Mouse (Mus musculus) neural tube, embryonic 15.5 days (tissue): ENCODE measurements around the gene Fmnl2. TPM values are rescaled to one million over a fixed set of nuclear protein-coding genes. Genes with fewer than 3 reads are reported as not detected.

Source experiments
- ATAC-seq: fragments of 200-750 bp; cut with Nextera tagmentation; 2 replicates; pipeline ENCODE4 v1.8.0; 2017; ENCODE audit warnings: mild to moderate bottlenecking, moderate TSS enrichment, moderate library complexity; ENCODE audit not compliant: low FRiP score
- H3K27ac ChIP-seq: fragments of 300-500 bp; sonication (generic); replicated peaks from 2 replicates; pipeline ENCODE4 v1.5.1; 2015; ENCODE audit warnings: mild to moderate bottlenecking, inconsistent platforms
- H3K27me3 ChIP-seq: fragments of 300-500 bp; sonication (generic); replicated peaks from 2 replicates; pipeline ENCODE4 v1.6.1; 2015; ENCODE audit warnings: inconsistent platforms
- H3K36me3 ChIP-seq: fragments of 300-500 bp; sonication (generic); 2 replicates; pipeline ENCODE4 v1.6.1; 2015; ENCODE audit warnings: inconsistent platforms
- H3K4me1 ChIP-seq: fragments of 300-500 bp; sonication (generic); 2 replicates; pipeline ENCODE4 v1.6.1; 2015; ENCODE audit warnings: inconsistent platforms
- H3K4me2 ChIP-seq: fragments of 300-500 bp; sonication (generic); 2 replicates; pipeline ENCODE4 v1.6.1; 2015; ENCODE audit warnings: inconsistent platforms, mild to moderate bottlenecking, moderate library complexity
- H3K4me3 ChIP-seq: fragments of 300-500 bp; sonication (generic); replicated peaks from 2 replicates; pipeline ENCODE4 v1.5.1; 2015; ENCODE audit warnings: mild to moderate bottlenecking, inconsistent platforms
- H3K9ac ChIP-seq: fragments of 300-500 bp; sonication (generic); replicated peaks from 2 replicates; pipeline ENCODE4 v1.6.1; 2015; ENCODE audit warnings: mild to moderate bottlenecking, inconsistent platforms
- H3K9me3 ChIP-seq: fragments of 300-500 bp; sonication (generic); replicated peaks from 2 replicates; pipeline ENCODE4 v1.6.1; 2016; ENCODE audit warnings: inconsistent platforms
- WGBS: fragments of 180-500 bp; shearing (Covaris S2); methylation state at CpG from one replicate; pipeline ENCODE4 v1.1.7; 2015; ENCODE audit warnings: mixed read lengths; 5-methylcytosine and 5-hydroxymethylcytosine counted together
- polyA plus RNA-seq: library from polyadenylated mRNA; unstranded; fragments of >200 nt; fragmentation: Nextera tagmentation; extraction: Ambion mirVana; gene quantifications from 2 replicates; pipeline ENCODE4 v1.2.1, GENCODE M21; 2015

Fmnl2 gene
- polyA plus RNA-seq, result 7.7 and 8.8 TPM in 2 replicates

DNA sequence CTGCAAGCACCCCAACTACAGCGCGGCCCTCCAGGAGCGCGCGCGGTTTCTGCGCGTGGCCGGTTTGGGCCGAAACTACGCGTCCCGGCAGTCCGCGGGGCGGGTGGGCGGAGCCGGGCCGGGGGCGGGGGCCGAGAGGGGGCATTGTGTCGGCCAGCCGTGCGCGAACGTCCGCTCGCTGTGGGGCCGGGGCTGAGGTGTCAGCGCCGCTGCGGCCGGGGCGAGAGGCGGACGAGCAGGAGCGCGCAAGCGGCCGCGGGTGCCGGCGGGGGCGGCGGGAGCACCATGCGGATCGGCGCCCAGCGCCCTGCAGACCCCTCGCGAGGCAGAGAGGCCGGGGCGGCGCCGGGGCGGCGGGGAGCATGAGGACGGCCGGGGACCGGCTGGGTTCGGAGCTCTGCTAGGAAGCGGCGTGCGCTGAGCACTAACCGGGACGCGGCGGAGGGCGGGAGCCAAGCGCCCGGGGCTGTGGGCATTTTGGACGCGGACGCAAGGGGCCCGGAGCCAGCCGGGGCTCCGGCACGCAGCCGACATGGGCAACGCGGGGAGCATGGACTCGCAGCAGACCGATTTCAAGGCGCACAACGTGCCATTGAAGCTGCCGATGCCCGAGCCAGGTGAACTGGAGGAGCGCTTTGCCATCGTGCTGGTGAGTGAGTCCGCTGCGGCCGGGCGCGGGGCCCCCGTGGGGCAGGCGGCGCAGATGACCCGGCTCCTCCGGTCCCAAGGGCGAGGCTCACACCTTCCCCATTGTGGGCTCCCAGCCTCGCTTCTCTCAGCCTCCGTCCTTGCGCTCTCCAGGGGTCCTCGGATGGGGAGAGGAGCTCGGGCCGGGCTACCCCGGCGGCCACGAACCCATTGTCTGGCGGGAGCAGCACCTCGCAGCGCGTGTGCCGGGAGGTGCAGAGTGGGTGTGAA, at the start of gene Fmnl2:
Gene Fmnl2 (plus strand): TSS at position 250 of the 918 bp plus-strand sequence.
- Histone ChIP-seq H3K27ac (peak within 1 kb of the TSS; percentile 88), H3K9ac (peak within 1 kb of the TSS; percentile 89), H3K27me3 (no peaks in the 10 kb centered on the region), H3K9me3 (no peaks in the 10 kb centered on the region), H3K36me3 (no peaks in the 10 kb centered on the region), H3K4me1 (peaks cover 38% of the 10 kb centered on the region), H3K4me2 (peak within 1 kb of the TSS; percentile 83), H3K4me3 (peak within 1 kb of the TSS; percentile 99)
- peak; percentile 94 for ATAC-seq
- WGBS, result under 1% methylated on average over 113 of the region's 114 CpGs

DNA sequence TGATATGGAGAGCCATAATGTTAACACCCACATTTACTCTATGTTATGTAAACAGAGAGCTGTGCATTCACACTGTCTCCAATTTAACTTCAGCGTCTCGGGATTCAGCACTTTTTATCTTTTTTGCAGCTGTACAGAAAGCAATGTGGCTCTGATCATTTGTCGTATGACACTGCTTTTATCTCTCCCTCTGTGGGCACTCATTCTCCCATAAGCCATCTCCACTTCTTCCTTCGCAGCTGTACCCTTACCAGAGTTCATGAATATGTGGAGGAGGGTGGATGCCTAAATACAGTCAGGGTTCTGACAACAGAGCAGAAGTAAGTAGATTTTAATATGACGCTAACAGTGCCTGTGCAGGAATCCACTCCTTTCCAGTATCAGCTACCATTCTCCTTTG, 47.7 kb upstream of the Fmnl2 start:
- H3K9me3 ChIP-seq, result no peaks in the 10 kb centered on the region
- no peak overlapping the region for H3K27ac ChIP-seq
- no peaks in the 10 kb centered on the region for H3K4me1 ChIP-seq
- H3K36me3 ChIP-seq, result no peaks in the 10 kb centered on the region
- no peak overlapping the region for H3K4me3 ChIP-seq
- 83% methylated on average over 5 of the region's 5 CpGs for WGBS
- ATAC-seq, result no peak
- no peak overlapping the region for H3K4me2 ChIP-seq
- no peaks in the 10 kb centered on the region for H3K27me3 ChIP-seq
- H3K9ac ChIP-seq, result no peak overlapping the region

DNA sequence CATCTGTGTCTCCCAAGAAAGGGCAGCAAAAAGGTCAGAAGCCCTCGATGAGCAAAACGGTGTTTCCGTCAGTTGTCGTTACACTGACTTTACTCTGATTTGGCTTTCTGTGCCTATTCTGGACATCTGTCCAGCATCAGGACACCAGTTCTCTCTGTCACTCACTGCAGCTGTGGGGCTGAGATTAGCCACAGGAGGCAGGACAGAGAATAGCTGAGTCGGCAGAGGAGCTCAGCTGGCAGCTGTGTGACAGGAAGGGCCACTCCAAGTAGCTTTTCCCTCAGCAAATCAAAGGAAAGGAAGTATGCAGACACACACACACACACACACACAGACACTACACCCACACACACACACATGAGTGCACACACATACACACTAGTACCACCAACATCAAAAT, 46.0 kb upstream of the Fmnl2 start:
- ATAC-seq, result no peak
- no peaks in the 10 kb centered on the region for H3K9me3 ChIP-seq
- no peak overlapping the region for H3K9ac ChIP-seq
- H3K27me3 ChIP-seq, result no peaks in the 10 kb centered on the region
- 57% methylated on average over 5 of the region's 5 CpGs for WGBS
- no peak overlapping the region for H3K27ac ChIP-seq
- H3K4me3 ChIP-seq, result no peak overlapping the region
- no peaks in the 10 kb centered on the region for H3K36me3 ChIP-seq
- no peaks in the 10 kb centered on the region for H3K4me1 ChIP-seq
- H3K4me2 ChIP-seq, result no peak overlapping the region

- Histone ChIP-seq H3K27me3 (no peaks in the 10 kb centered on the region), H3K4me3 (no peak overlapping the region), H3K9me3 (no peaks in the 10 kb centered on the region), H3K4me1 (no peaks in the 10 kb centered on the region), H3K36me3 (no peaks in the 10 kb centered on the region), H3K9ac (no peak overlapping the region), H3K4me2 (no peak overlapping the region), H3K27ac (no peak overlapping the region)
- WGBS, result 87% methylated on average over 1 of the region's 1 CpGs
- ATAC-seq, result no peak
Observed at GRCm38 (mm10) chr2:52817341-52817740, 40.3 kb upstream of the Fmnl2 start.

- Histone ChIP-seq H3K4me2 (no peak overlapping the region), H3K36me3 (no peaks in the 10 kb centered on the region), H3K4me3 (no peak overlapping the region), H3K9me3 (no peaks in the 10 kb centered on the region), H3K27me3 (no peaks in the 10 kb centered on the region), H3K27ac (no peak overlapping the region), H3K9ac (no peak overlapping the region), H3K4me1 (no peaks in the 10 kb centered on the region)
- ATAC-seq, result no peak
- WGBS, result 79% methylated on average over 4 of the region's 4 CpGs
Observed at GRCm38 (mm10) chr2:52818944-52819343, 38.7 kb upstream of the Fmnl2 start.

DNA sequence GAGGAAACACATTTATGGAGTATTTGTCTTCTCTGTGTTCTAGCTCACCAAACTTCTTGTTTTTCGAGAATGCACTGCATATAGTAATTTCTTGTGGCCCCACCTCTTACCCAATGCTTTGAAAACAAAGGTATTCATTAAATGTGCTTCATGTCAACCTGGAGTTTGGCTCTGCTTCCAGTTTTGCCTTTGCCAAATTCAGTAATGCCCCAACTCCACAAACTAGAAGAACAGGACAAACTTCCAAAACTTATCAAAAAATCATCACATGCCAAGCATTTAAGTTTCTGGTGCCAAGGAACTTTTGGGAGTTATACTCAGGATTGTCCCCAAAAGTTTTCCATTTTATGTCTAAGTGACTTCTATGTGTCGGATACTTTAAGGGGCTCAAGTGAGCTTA, 35.4 kb upstream of the Fmnl2 start:
- H3K4me1 ChIP-seq, result no peaks in the 10 kb centered on the region
- H3K27ac ChIP-seq, result no peak overlapping the region
- no peaks in the 10 kb centered on the region for H3K9me3 ChIP-seq
- no peak overlapping the region for H3K4me3 ChIP-seq
- ATAC-seq, result no peak
- WGBS, result 83% methylated on average over 2 of the region's 2 CpGs
- no peaks in the 10 kb centered on the region for H3K36me3 ChIP-seq
- no peaks in the 10 kb centered on the region for H3K27me3 ChIP-seq
- H3K4me2 ChIP-seq, result no peak overlapping the region
- no peak overlapping the region for H3K9ac ChIP-seq

GRCm38 (mm10) chr2:52828077-52828476, 29.6 kb upstream of the Fmnl2 start:
- H3K9me3 ChIP-seq, result no peaks in the 10 kb centered on the region
- WGBS, result 82% methylated on average over 4 of the region's 4 CpGs
- H3K4me2 ChIP-seq, result no peak overlapping the region
- no peaks in the 10 kb centered on the region for H3K27me3 ChIP-seq
- no peak for ATAC-seq
- no peak overlapping the region for H3K27ac ChIP-seq
- H3K36me3 ChIP-seq, result no peaks in the 10 kb centered on the region
- H3K4me1 ChIP-seq, result no peaks in the 10 kb centered on the region
- no peak overlapping the region for H3K9ac ChIP-seq
- no peak overlapping the region for H3K4me3 ChIP-seq

- no peak overlapping the region for H3K27ac ChIP-seq
- ATAC-seq, result no peak
- WGBS, result 90% methylated on average over 4 of the region's 4 CpGs
- H3K4me1 ChIP-seq, result no peaks in the 10 kb centered on the region
- no peak overlapping the region for H3K9ac ChIP-seq
- no peak overlapping the region for H3K4me2 ChIP-seq
- no peaks in the 10 kb centered on the region for H3K9me3 ChIP-seq
- no peaks in the 10 kb centered on the region for H3K27me3 ChIP-seq
- no peaks in the 10 kb centered on the region for H3K36me3 ChIP-seq
- H3K4me3 ChIP-seq, result no peak overlapping the region
Observed at GRCm38 (mm10) chr2:52830513-52830912, 27.1 kb upstream of the Fmnl2 start.

GRCm38 (mm10) chr2:52831585-52831984, 26.1 kb upstream of the Fmnl2 start:
- Histone ChIP-seq H3K4me3 (no peak overlapping the region), H3K9ac (no peak overlapping the region), H3K27me3 (no peaks in the 10 kb centered on the region), H3K4me2 (no peak overlapping the region), H3K27ac (no peak overlapping the region), H3K4me1 (no peaks in the 10 kb centered on the region), H3K9me3 (no peaks in the 10 kb centered on the region), H3K36me3 (no peaks in the 10 kb centered on the region)
- ATAC-seq, result no peak
- WGBS, result 83% methylated on average over 2 of the region's 2 CpGs

DNA sequence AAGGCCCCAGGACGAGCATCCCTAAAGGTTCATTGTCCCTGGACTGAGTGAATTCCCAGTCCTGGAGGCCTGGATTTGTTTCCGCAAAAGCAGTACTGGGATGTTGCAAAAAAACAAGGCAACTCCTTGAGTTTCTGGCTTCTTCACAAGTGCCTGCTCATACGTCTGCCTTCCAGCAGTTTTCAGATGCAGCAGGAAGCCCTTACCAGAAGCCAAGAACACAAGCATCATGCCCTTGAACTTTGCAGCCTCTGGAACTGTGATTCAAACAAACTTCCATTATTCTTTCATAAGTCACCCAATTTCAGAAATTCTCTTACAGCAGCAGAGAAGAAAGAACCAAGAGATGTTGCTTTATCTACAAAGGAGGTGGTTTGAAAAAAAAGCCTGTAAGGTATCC, 21.9 kb upstream of the Fmnl2 start:
- Histone ChIP-seq H3K9ac (no peak overlapping the region), H3K27me3 (no peaks in the 10 kb centered on the region), H3K4me3 (no peak overlapping the region), H3K36me3 (no peaks in the 10 kb centered on the region), H3K4me1 (no peaks in the 10 kb centered on the region), H3K4me2 (no peak overlapping the region), H3K27ac (no peak overlapping the region), H3K9me3 (no peaks in the 10 kb centered on the region)
- WGBS, result 88% methylated on average over 3 of the region's 3 CpGs
- ATAC-seq, result no peak

DNA sequence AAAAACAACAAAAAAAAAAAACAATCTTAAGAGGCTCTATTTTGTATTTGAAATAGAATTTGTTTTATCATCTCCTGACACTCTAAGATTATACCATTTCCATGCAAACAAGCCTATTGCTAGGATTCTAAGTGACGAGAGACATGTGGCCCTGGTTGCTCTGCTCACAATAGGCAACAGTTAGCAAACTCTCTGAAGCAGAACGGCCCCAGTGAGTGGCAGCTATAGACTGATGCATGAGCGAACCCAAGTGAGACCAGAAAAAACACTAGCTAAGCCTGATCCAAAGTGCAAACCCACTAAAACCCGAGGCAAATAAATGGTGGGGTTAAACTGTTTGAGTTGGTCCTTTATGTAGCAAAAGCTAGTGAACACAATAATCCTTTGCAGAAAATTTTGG, 18.6 kb upstream of the Fmnl2 start:
- Histone ChIP-seq H3K9me3 (no peaks in the 10 kb centered on the region), H3K4me2 (no peak overlapping the region), H3K4me3 (no peak overlapping the region), H3K27me3 (no peaks in the 10 kb centered on the region), H3K4me1 (no peaks in the 10 kb centered on the region), H3K27ac (no peak overlapping the region), H3K36me3 (no peaks in the 10 kb centered on the region), H3K9ac (no peak overlapping the region)
- WGBS, result 72% methylated on average over 4 of the region's 4 CpGs
- ATAC-seq, result no peak

- H3K27me3 ChIP-seq, result no peaks in the 10 kb centered on the region
- H3K36me3 ChIP-seq, result no peaks in the 10 kb centered on the region
- no peak for ATAC-seq
- no peak overlapping the region for H3K4me2 ChIP-seq
- no peak overlapping the region for H3K4me3 ChIP-seq
- H3K4me1 ChIP-seq, result no peaks in the 10 kb centered on the region
- H3K9me3 ChIP-seq, result no peaks in the 10 kb centered on the region
- H3K27ac ChIP-seq, result no peak overlapping the region
- H3K9ac ChIP-seq, result no peak overlapping the region
- WGBS, result 77% methylated on average over 3 of the region's 3 CpGs
Observed at GRCm38 (mm10) chr2:52839868-52840267, 17.8 kb upstream of the Fmnl2 start.
